In genomic region chr2:172862850-172863468, GRCm38 (mm10) we compare ENCODE assay signal across 9 mouse cellular contexts.
A peak's percentile ranks its signal among the peaks of the same experiment; 100 is the strongest.
DNase-seq lines count a peak whose midpoint lies in the region; ATAC-seq lines count a peak whose summit lies in the region.
"Had no signal": no experiment of that assay in that cellular context is flagged by ENCODE, and none has a peak within 500 bp of the region (broad histone marks: within the 10 kb centered on the region; RNA-seq: fewer than 3 reads in every experiment).

No protein-coding gene starts in this region.

- H3K27me3 ChIP-seq in hindbrain, embryonic 16.5 days (replicated peaks; ENCODE audit: control insufficient read depth, insufficient read depth, low read length) = no peaks in the 10 kb centered on the region
- peaks cover 16% of the 10 kb centered on the region for H3K27me3 ChIP-seq in midbrain, embryonic 10.5 days (ENCODE audit: low read depth, poor library complexity, severe bottlenecking)

- peak overlapping the region; percentile 14; the same call in 1 of the 2 replicates for H3K4me3 ChIP-seq in hindbrain, embryonic 16.5 days (ENCODE audit: low read length)
- no peak overlapping the region for H3K4me3 ChIP-seq in midbrain, embryonic 10.5 days

- 35% methylated on average over 29 of the region's 29 CpGs for WGBS in hindbrain, embryonic 16.5 days
- 45% methylated on average over 29 of the region's 29 CpGs for WGBS in midbrain, embryonic 10.5 days

- ATAC-seq in hindbrain, embryonic 16.5 days = peak; percentile 72

- peaks cover 7% of the 10 kb centered on the region for H3K4me1 ChIP-seq in hindbrain, embryonic 16.5 days (ENCODE audit: control insufficient read depth, insufficient read depth, low read depth, low read length)
- peaks cover 24% of the 10 kb centered on the region for H3K4me1 ChIP-seq in midbrain, embryonic 10.5 days

- DNase-seq in left cerebral cortex, adult 11 months (ENCODE audit: low spot score) = peak; percentile 53
- DNase-seq in left cerebral cortex, postnatal 4 days = no peak
- peak; percentile 59 to 61 for DNase-seq in frontal cortex, postnatal 14 days (ENCODE audit: low spot score in 2 of 2)
- peak; percentile 44 to 75 for DNase-seq in left cerebral cortex, adult 8-10 months (ENCODE audit: low spot score in 2 of 2)
- no peak for DNase-seq in midbrain, embryonic 10.5 days (ENCODE audit: low spot score)
- peak; percentile 55 for DNase-seq in telencephalon, adult 2 months (ENCODE audit: low read depth, low spot score)
- DNase-seq in cerebellum, adult 11-12 months = no peak

- no peak overlapping the region for H3K27ac ChIP-seq in hindbrain, embryonic 16.5 days (ENCODE audit: low read depth, low read length)
- peak overlapping the region; percentile 38; the same call in 1 of the 2 replicates for H3K27ac ChIP-seq in midbrain, embryonic 10.5 days (replicated peaks)
- H3K27ac ChIP-seq: macrophage had no signal

- intact Hi-C loops in left cerebral cortex, postnatal 4 days (cut with DNase I) = no loop called here

- no peaks in the 10 kb centered on the region for H3K36me3 ChIP-seq in hindbrain, embryonic 16.5 days (ENCODE audit: control insufficient read depth, insufficient read depth, low read length)
- H3K36me3 ChIP-seq in midbrain, embryonic 10.5 days = no peaks in the 10 kb centered on the region

- peak overlapping the region; percentile 33 for H3K9ac ChIP-seq in hindbrain, embryonic 16.5 days (ENCODE audit: low read depth, low read length)

- H3K9me3 ChIP-seq in hindbrain, embryonic 16.5 days (ENCODE audit: control insufficient read depth, low read length) = no peaks in the 10 kb centered on the region
- H3K9me3 ChIP-seq in midbrain, embryonic 10.5 days (replicated peaks) = no peaks in the 10 kb centered on the region; the same call in 1 of the 2 replicates

- H3K4me2 ChIP-seq in hindbrain, embryonic 16.5 days (ENCODE audit: low read length) = peak overlapping the region; percentile 47

Comparison
In these comparisons a context has a peak if more than half of its experiments do, and no peak if none do; other contexts are left out.
1. DNase-seq: peak in left cerebral cortex, adult 11 months (single experiment), frontal cortex, postnatal 14 days (2 of 2), left cerebral cortex, adult 8-10 months (2 of 2) and telencephalon, adult 2 months (single experiment); none in left cerebral cortex, postnatal 4 days (single experiment), midbrain, embryonic 10.5 days (single experiment) and cerebellum, adult 11-12 months (single experiment).